Mouse (Mus musculus): ENCODE measurements at regions not wholly inside any gene's neighbourhood (a gene's known extent, or its start where the extent isn't known, plus 50 kb on each side); places are given as distances from the start of the nearest gene placed in this dataset.

- TF ChIP-seq POLR2A (IDR thresholded peaks at IDR 0.05; ENCODE audit: borderline replicate concordance, extremely low read depth, insufficient read depth, insufficient read length, poor library complexity, severe bottlenecking) (no peak), CTCF (IDR thresholded peaks at IDR 0.05; ENCODE audit: borderline replicate concordance, extremely low read depth, insufficient read depth, insufficient read length) (no peak)
These were observed 202.7 kb upstream of the Runx1 start for GRCm38 (mm10) chr16:93028640-93029039.

All from brain, embryonic 14.5 days (tissue).